Mouse (Mus musculus) forebrain, embryonic 10.5 days (tissue): Measurements from ENCODE around the gene Luc7l2. TPM values are rescaled to one million over a fixed set of nuclear protein-coding genes. Genes with fewer than 3 reads are reported as not detected.
A peak's percentile ranks its signal among the peaks of the same experiment; 100 is the strongest.

Experiments
- DNase-seq: peaks from one replicate; pipeline ENCODE4 v3.0.0-alpha.2; 2017; ENCODE audit warnings: low spot score; ENCODE audit errors: extremely low spot score
- H3K27ac ChIP-seq: fragments of 300-500 bp; sonication (generic); 2 replicates; pipeline ENCODE4 v1.5.1; 2016; ENCODE audit warnings: mild to moderate bottlenecking
- H3K27me3 ChIP-seq: fragments of 300-500 bp; sonication (generic); 2 replicates; pipeline ENCODE4 v1.6.1; 2016; ENCODE audit warnings: mild to moderate bottlenecking; ENCODE audit not compliant: poor library complexity, severe bottlenecking
- H3K36me3 ChIP-seq: fragments of 300-500 bp; sonication (generic); replicated peaks from 2 replicates; pipeline ENCODE4 v1.6.1; 2016; ENCODE audit warnings: mild to moderate bottlenecking, moderate library complexity
- H3K4me1 ChIP-seq: fragments of 300-500 bp; sonication (generic); 2 replicates; pipeline ENCODE4 v1.6.1; 2016
- H3K4me3 ChIP-seq: fragments of 300-500 bp; sonication (generic); 2 replicates; pipeline ENCODE4 v1.5.1; 2016; ENCODE audit warnings: mild to moderate bottlenecking, moderate library complexity
- H3K9me3 ChIP-seq: fragments of 300-500 bp; sonication (generic); 2 replicates; pipeline ENCODE4 v1.6.1; 2016; ENCODE audit warnings: mild to moderate bottlenecking, moderate library complexity
- WGBS: fragments of 180-500 bp; shearing (Covaris S2); methylation state at CpG from one replicate; pipeline ENCODE4 v1.1.7; 2016; 5-methylcytosine and 5-hydroxymethylcytosine counted together
- polyA plus RNA-seq: library from polyadenylated mRNA; unstranded; fragments of >200 nt; fragmentation: Nextera tagmentation; extraction: Ambion mirVana; gene quantifications from 2 replicates; pipeline ENCODE4 v1.2.1, GENCODE M21; 2016

Gene Luc7l2
- polyA plus RNA-seq, 1 experiment from 2014 or later = 34.7 TPM

- 95% methylated on average over 1 of the region's 1 CpGs for WGBS
- no peak overlapping the region for H3K27ac ChIP-seq
- no peak overlapping the region for H3K4me3 ChIP-seq
- no peaks in the 10 kb centered on the region for H3K4me1 ChIP-seq
- H3K36me3 ChIP-seq = peaks cover 66% of the 10 kb centered on the region
- peaks cover 11% of the 10 kb centered on the region for H3K9me3 ChIP-seq
- H3K27me3 ChIP-seq = no peaks in the 10 kb centered on the region
- DNase-seq = peak; percentile 9
Measured at GRCm38 (mm10) chr6:38622406-38622805, 71.3 kb downstream of the Luc7l2 start.

- H3K27me3 ChIP-seq = no peaks in the 10 kb centered on the region
- H3K27ac ChIP-seq = no peak overlapping the region
- no peak overlapping the region for H3K4me3 ChIP-seq
- peak; percentile 10 for DNase-seq
- WGBS = 91% methylated on average over 2 of the region's 2 CpGs
- peaks cover 64% of the 10 kb centered on the region for H3K36me3 ChIP-seq
- H3K4me1 ChIP-seq = no peaks in the 10 kb centered on the region
- H3K9me3 ChIP-seq = peaks cover under 1% of the 10 kb centered on the region; the same call in 1 of the 2 replicates
Measured at GRCm38 (mm10) chr6:38623457-38623856, 72.3 kb downstream of the Luc7l2 start.

DNA sequence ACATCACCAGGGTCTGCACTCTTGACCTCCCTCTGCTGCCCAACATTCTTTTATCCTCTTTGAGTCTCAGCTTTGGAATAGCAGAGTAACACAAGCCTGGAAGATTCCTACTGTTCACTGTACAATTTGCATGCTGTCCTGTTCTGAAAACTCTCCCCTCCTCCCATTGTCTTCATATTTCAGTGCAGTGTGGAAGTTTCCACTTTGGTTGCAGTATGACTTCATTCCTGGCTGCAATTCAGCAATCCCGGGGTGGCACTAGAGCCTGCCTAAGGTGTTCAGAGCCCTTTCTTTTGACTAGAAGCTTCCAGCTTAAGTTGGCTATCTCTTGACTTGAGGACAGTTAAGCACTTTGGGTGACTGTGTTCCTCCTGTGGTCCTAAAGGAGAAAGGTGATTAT is 73.3 kb downstream of the Luc7l2 start:
- H3K4me1 ChIP-seq = no peaks in the 10 kb centered on the region
- no peaks in the 10 kb centered on the region for H3K27me3 ChIP-seq
- DNase-seq = no peak
- WGBS = 98% methylated on average over 1 of the region's 1 CpGs
- no peaks in the 10 kb centered on the region for H3K9me3 ChIP-seq
- no peak overlapping the region for H3K27ac ChIP-seq
- H3K36me3 ChIP-seq = peaks cover 54% of the 10 kb centered on the region
- H3K4me3 ChIP-seq = no peak overlapping the region

DNA sequence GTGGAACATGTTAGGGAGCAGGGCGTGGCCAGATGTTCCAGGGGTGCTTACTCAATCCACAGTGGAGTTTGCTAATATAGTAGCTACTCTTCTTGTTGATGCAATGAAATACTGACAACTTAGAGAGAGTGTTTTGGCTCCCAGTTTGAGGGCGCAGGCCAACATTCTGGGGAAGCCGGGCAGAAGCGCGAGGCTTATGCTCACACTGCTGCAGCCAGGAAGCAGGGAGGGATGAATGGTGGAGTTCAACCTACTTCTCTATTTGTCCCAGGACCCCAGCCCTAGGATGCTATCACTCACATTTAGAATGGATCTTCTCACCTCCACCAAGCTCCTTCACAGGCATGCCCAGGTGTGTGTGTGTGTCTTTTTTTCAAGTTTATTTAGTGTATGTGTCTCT is 75.0 kb downstream of the Luc7l2 start:
- DNase-seq = no peak
- Histone ChIP-seq H3K27ac (no peak overlapping the region), H3K27me3 (no peaks in the 10 kb centered on the region), H3K4me1 (no peaks in the 10 kb centered on the region), H3K36me3 (peaks cover 38% of the 10 kb centered on the region), H3K4me3 (no peak overlapping the region), H3K9me3 (no peaks in the 10 kb centered on the region)
- WGBS = 96% methylated on average over 5 of the region's 5 CpGs

DNA sequence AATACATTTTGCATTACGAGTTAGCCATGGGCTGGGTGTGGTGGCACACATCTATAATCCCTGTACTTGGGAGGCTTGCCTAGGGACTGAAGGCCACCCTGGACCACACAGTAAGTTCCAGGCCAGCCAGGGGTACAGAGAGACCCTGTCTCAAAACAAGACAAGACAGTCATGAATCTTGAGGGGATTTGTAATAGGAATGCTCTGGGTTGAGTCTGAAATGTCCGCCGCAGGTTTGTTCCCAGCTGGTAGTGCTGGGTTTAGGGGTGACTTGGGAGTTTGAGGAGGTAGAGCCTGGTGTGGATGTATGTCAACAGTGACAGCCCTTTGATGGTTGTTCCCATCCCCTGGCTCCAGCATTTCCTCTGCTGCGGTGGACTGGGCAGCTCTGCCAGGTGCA is 75.9 kb downstream of the Luc7l2 start:
- no peak overlapping the region for H3K4me3 ChIP-seq
- no peaks in the 10 kb centered on the region for H3K4me1 ChIP-seq
- H3K36me3 ChIP-seq = peaks cover 36% of the 10 kb centered on the region
- H3K27ac ChIP-seq = no peak overlapping the region
- WGBS = 97% methylated on average over 4 of the region's 4 CpGs
- no peaks in the 10 kb centered on the region for H3K9me3 ChIP-seq
- DNase-seq = no peak
- peaks cover 1% of the 10 kb centered on the region; the same call in 1 of the 2 replicates for H3K27me3 ChIP-seq

- no peaks in the 10 kb centered on the region for H3K4me1 ChIP-seq
- H3K4me3 ChIP-seq = no peak overlapping the region
- H3K9me3 ChIP-seq = no peaks in the 10 kb centered on the region
- DNase-seq = no peak
- H3K27ac ChIP-seq = no peak overlapping the region
- H3K27me3 ChIP-seq = peaks cover 5% of the 10 kb centered on the region; the same call in 1 of the 2 replicates
- H3K36me3 ChIP-seq = peaks cover 36% of the 10 kb centered on the region
- 86% methylated on average over 4 of the region's 4 CpGs for WGBS
Measured at GRCm38 (mm10) chr6:38627486-38627885, 76.4 kb downstream of the Luc7l2 start.

GRCm38 (mm10) chr6:38629556-38629955 is 78.4 kb downstream of the Luc7l2 start:
- Histone ChIP-seq H3K27me3 (peaks cover 25% of the 10 kb centered on the region), H3K36me3 (peaks cover 23% of the 10 kb centered on the region), H3K9me3 (no peaks in the 10 kb centered on the region), H3K4me3 (no peak overlapping the region), H3K27ac (no peak overlapping the region), H3K4me1 (no peaks in the 10 kb centered on the region)
- no peak for DNase-seq
- 88% methylated on average over 1 of the region's 1 CpGs for WGBS

GRCm38 (mm10) chr6:38632826-38633225 is 81.7 kb downstream of the Luc7l2 start:
- H3K9me3 ChIP-seq = no peaks in the 10 kb centered on the region
- 85% methylated on average over 2 of the region's 2 CpGs for whole genome bisulfite sequencing

DNA sequence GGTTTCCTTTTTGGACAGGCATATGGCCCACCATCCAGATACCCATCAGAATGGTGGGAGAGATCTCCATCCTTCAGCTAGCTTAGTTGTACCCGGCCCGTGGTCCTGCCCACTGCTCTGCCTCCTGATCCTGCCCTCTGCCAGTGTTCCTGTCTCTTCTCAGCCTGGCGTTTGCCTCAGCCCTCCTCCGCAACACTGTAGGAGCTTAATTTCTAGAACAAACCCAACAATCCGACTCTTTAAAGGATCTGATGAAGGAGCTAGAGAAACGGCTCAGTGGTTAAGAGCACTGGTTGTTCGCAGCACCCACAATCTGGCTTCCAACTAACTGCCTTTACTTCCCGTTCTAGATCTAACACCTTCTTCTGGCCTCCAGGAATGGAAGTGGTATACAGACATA is 83.3 kb downstream of the Luc7l2 start:
- Histone ChIP-seq H3K4me1 (peaks cover 20% of the 10 kb centered on the region), H3K27ac (no peak overlapping the region), H3K36me3 (no peaks in the 10 kb centered on the region), H3K4me3 (no peak overlapping the region), H3K9me3 (no peaks in the 10 kb centered on the region), H3K27me3 (peaks cover 74% of the 10 kb centered on the region)
- no peak for DNase-seq
- 83% methylated on average over 8 of the region's 8 CpGs for WGBS

More at GRCm38 (mm10) chr6:38632826-38633225, 81.7 kb downstream of the Luc7l2 start:
- no peak for DNase-seq
- Histone ChIP-seq H3K27ac (no peak overlapping the region), H3K4me3 (no peak overlapping the region), H3K4me1 (peaks cover 20% of the 10 kb centered on the region), H3K27me3 (peaks cover 58% of the 10 kb centered on the region), H3K36me3 (peaks cover 5% of the 10 kb centered on the region; the same call in 1 of the 2 replicates)

DNA sequence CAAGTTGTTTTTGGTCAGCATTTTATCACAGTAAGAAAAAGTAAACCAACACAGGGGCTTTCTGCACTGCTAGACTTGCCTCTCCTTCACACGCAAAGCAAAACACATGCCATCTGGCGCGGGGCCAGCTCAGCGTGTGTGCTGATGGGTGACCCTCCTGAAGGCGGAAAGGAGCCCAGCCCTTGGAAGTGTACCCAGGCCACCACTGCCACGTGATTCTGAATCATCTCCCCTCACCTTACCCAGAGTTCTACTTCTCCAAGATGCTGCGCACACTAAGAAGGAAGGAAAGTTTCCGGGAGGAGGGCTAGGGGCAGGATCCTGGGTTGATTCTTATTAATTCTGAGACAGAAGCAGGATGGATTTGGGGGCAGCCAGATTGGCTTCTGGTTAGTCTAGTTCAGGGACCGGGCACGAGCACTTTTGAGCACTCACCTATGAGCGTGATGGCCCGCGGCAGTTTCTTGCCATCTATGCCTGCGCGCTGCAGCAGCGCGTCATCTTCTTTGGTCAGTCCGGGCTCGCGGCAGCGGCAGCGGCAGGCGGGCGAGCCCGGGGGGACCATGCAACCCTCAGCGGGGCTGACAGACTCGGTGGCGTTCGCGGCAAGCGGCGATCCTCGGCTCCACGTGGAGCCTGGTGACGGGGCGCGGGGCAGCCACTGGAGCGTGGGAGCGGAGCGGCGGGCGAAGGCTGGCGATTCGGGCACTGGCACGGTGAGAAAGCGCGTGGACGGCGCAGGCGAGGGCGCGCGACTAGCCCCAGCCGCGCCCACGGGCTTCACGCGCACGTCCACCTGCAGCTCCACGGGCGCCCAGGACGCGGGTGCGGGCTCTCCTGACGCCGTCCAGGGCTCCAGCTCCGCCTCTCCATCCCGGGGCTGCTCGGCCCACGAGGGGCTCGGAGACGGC is 85.1 kb downstream of the Luc7l2 start:
- H3K4me3 ChIP-seq = peak overlapping the region; percentile 68
- peaks cover 20% of the 10 kb centered on the region for H3K4me1 ChIP-seq
- no peaks in the 10 kb centered on the region for H3K36me3 ChIP-seq
- H3K27me3 ChIP-seq = peaks cover 91% of the 10 kb centered on the region
- no peak overlapping the region for H3K27ac ChIP-seq
- WGBS = 3% methylated on average over 72 of the region's 72 CpGs
- no peaks in the 10 kb centered on the region for H3K9me3 ChIP-seq
- DNase-seq = peak; percentile 28

- Histone ChIP-seq H3K4me3 (peak within 1 kb of the TSS; percentile 68), H3K4me1 (peaks cover 20% of the 10 kb centered on the region), H3K27me3 (peaks cover 99% of the 10 kb centered on the region), H3K27ac (no peak within 1 kb of the TSS), H3K36me3 (no peaks in the 10 kb centered on the region), H3K9me3 (no peaks in the 10 kb centered on the region)
- peak; percentile 67 for DNase-seq
- WGBS = 2% methylated on average over 60 of the region's 60 CpGs
Measured at GRCm38 (mm10) chr6:38636852-38637618, 85.9 kb downstream of the Luc7l2 start, which contains the start of gene Klrg2. TSS of gene Klrg2 (minus strand) at chr6:38637242.

DNA sequence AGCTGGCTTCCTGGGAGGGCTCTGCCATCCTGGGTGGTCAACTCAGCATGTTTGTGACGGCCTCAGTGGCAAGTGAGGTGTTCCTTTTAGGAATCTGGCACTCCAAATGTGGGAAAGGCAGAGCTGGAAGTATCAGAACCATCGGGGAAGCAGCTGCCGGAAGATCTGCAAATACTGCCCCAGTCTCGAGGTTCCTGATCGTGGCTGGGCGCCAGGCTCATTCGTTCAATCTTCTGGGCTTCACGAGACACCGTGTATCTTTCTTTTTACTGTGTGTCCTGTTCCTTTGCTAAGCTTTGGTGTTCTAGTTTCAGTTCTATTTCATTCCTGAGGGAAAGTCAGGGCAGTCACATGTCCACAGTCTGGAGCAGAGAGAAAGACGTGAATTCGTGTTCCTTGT is 89.3 kb downstream of the Luc7l2 start:
- no peaks in the 10 kb centered on the region for H3K36me3 ChIP-seq
- H3K4me1 ChIP-seq = peaks cover 20% of the 10 kb centered on the region
- H3K27ac ChIP-seq = no peak overlapping the region
- no peak for DNase-seq
- WGBS = 85% methylated on average over 11 of the region's 11 CpGs
- no peak overlapping the region for H3K4me3 ChIP-seq
- no peaks in the 10 kb centered on the region for H3K9me3 ChIP-seq
- H3K27me3 ChIP-seq = peaks cover 72% of the 10 kb centered on the region

- Histone ChIP-seq H3K27me3 (peaks cover 64% of the 10 kb centered on the region), H3K4me3 (no peak overlapping the region), H3K36me3 (no peaks in the 10 kb centered on the region), H3K4me1 (peaks cover 13% of the 10 kb centered on the region), H3K27ac (no peak overlapping the region), H3K9me3 (no peaks in the 10 kb centered on the region)
- no peak for DNase-seq
- 70% methylated on average over 5 of the region's 5 CpGs for WGBS
Measured at GRCm38 (mm10) chr6:38641228-38641627, 90.1 kb downstream of the Luc7l2 start.
